Mouse (Mus musculus) cerebellum, postnatal 25 days (tissue): ENCODE results near the gene Ace.

Source experiments
- DNase-seq, 2 experiments: peaks; one replicate each; pipeline ENCODE4 v3.0.0; 2021; ENCODE audit warnings: mixed read lengths in 2 of 2

Ace gene

GRCm38 (mm10) chr11:105967741-105968574 lies at the start of gene Ace:
Ace (plus strand) TSS chr11:105967945.
- peak; percentile 47 to 63 for DNase-seq

- DNase-seq = no peak
Measured at GRCm38 (mm10) chr11:105920098-105920785, 47.5 kb upstream of the Ace start.

- no peak for DNase-seq
Measured at GRCm38 (mm10) chr11:105920836-105921235, 46.9 kb upstream of the Ace start.

DNA sequence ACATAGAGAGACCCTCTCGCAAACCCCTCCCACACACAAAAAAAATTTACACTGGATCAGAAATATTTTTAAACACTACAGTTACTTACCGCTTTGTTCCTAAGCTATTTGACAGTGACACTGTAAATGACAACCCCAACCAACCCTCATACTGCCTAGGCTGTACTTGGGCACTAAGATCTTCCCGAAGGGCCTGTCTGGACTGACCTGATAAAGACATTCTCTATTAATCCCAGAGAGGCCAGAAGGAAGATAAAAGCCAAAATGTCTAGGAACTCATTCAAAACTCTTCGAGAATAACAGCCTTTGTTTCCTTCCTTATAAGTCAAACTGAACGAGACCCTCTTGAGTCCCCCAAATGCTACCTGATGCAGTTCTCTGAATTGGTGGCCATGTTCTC lies 46.5 kb upstream of the Ace start:
- DNase-seq = no peak

- DNase-seq = no peak
Measured at GRCm38 (mm10) chr11:105922769-105923663, 44.7 kb upstream of the Ace start.

DNA sequence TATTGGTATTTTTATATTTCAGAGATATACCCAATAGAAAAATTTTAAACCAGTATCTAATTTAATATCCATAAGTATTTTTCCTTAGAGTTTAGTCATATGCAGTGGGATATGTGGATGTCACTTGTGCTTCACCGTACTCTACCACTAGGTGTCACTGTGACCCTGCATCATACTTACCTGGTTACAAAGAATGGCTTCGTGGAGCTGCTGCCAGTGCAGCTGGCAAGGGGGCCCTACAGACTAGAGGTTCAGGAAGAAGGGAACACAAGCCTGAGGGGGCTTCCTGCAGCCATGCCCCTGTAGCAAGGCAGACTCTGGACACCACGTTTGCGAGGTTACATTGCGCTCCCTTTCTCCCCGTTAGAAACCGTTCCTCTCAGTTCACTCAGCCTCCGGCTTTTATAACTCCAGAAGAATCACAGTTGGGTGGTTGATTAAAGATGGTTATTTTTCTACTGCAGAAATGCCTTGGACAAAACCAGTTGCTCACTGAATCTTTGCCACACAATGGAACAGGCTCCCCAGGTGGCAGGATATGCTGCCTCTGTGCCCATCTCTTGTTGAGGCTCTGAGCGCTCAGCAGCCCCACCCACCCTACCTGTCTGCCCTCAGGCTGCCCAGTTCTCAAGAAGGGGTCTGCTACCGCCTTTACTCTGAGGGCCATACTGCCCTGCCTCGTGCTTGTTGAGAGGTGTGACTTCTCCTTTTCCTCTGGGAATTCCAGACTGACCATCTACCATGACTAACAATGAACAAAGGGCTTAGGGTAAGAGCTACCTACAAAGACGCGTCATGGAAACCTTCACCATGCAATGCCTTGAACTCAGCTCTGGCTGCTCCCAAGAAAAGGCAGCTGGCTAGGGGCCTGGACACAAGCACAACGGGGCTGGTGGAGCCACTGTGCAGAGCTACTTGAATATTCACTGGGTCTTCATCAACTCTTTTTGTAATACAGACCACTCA lies 40.4 kb upstream of the Ace start:
- peak; percentile 76 to 87 for DNase-seq

- no peak for DNase-seq
Measured at GRCm38 (mm10) chr11:105928171-105928570, 39.6 kb upstream of the Ace start.

DNA sequence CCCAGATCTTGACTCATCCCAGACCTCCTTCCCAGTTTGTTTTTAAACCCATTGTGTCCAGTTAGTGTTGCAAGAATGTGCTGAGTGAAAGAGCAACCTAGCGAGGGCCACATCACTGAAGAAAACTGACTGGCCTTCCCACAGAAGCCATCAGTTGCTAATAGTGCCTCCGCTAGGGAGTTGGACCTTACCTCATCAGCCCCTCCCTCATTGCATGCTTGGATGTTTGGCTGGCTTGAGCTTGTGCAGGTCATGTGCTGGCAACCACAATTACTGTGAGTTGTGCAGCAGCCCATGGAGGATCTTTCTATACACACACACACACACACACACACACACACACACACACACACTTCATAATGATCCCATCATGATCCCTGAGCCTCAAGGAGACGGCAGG lies 36.4 kb upstream of the Ace start:
- no peak for DNase-seq

- DNase-seq = no peak
Measured at GRCm38 (mm10) chr11:105933746-105934145, 34.0 kb upstream of the Ace start.

GRCm38 (mm10) chr11:105934303-105934711 lies 33.4 kb upstream of the Ace start:
- DNase-seq = no peak

GRCm38 (mm10) chr11:105934816-105935215 lies 32.9 kb upstream of the Ace start:
- no peak for DNase-seq

DNA sequence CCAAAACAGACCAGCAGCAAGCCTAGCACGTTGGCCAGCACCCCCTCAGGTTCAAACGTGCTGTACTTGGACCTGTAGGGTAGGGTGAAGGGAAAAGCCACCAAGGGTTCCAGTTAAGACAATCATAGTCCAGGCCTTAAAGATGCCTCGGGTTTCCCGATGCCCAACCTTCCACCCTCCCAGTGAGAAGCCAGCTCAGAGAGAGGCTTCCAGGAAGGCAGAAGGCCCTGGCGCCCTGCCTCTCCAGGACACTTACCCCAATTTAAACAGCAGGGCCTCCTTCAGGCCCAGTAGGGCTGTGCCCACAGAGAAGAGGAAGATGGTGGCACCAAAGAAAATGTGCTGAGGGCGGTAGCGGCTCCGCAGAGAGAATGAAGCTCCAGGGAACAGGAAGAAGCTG lies 32.2 kb upstream of the Ace start:
- no peak for DNase-seq

DNA sequence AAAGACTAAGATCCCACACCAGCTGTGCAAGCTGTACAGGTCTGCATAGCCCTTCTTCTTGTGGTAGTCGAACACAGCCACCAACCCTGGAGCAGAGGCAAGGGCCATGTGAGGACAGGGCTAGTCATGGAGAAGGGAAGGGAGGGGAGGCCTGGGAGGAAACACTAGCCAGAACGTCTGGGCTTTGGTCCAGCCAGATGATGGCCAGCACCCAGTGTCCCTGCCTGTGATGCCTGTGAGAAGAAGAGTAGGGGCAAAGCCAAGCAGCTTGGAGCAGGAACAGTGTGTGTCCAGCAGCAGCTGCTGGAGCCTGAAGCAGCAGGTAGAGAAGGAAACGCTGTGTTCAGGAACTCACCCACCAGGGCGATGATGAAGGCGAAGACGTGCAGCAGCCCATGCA lies 31.5 kb upstream of the Ace start:
- peak; percentile 29 to 51 for DNase-seq

DNA sequence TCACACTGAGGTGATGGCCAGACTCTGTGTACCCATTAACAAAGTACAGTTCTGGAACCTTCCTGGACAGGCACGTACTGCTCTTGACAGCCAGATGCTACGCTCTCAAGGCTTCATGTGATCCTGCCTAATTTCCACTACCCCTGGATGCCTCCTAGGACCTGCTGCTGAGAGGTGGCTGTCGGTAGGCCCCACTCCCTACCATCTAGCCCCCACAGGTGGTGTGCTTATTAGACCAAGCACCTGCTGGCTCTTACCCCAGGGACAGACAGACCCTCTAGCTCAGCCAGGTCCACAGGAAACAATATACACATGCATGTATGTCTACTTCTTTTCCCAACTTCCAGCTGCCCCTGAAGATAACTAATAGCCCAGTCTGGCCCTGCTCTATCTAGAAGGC lies 30.8 kb upstream of the Ace start:
- DNase-seq = no peak

- DNase-seq = no peak
Measured at GRCm38 (mm10) chr11:105938771-105939170, 29.0 kb upstream of the Ace start.

DNA sequence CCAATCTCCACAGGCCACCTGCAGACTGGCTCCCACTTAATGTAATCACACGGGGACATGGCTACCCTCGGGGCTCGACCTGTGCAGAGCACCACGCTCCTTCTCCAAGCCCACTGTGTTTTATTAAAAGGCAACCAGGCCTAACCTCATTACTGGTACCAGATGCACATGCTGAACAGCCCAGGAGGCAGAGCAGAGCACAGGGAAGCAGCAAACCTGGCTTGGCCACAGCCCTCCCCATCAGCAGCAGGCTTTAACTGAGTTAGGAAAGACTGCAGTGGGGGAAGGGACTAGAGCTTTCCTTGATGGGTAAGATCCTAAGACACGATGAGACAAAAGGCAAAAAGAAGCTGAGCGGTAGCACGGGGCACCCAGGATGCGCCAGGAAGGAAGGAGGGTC lies 25.8 kb upstream of the Ace start:
- DNase-seq = no peak

GRCm38 (mm10) chr11:105943133-105944102 lies 24.3 kb upstream of the Ace start:
- peak; percentile 44 to 60 for DNase-seq

DNA sequence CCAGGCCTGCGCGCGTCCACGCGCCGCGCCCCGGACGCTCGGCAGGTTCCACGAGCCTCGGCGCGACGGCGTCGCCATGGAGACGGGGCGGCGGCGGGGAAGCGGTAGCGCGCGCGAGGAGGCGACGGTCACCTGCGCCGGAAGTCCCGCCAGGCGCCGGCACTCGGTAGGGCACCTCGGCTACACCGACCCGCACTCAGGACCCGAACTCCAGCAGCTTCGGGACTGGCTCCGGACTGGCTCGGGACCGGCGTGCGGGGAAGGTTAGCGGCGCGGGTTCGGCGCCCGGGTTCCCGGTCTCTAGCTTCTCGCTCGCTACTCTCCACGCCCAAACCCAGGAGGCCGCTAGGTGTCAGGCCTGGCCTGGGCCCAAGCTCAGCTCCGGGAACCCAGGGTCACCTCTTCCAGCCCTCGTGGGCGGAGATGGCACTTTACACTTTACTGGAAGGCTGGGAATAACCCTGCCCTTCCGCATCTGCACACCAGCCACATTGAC lies 23.6 kb upstream of the Ace start:
- DNase-seq = peak; percentile 76 to 83

GRCm38 (mm10) chr11:105944770-105945672 lies 22.7 kb upstream of the Ace start:
- no peak for DNase-seq
